Comparison of ENCODE assay signal across 8 mouse cellular contexts in genomic region chr12:41566433-41566794, GRCm38 (mm10).
DNase-seq lines count a peak whose midpoint lies in the region; ATAC-seq and TF ChIP-seq lines count a peak whose summit lies in the region.

No protein-coding gene starts in this region.

- H3K27me3 ChIP-seq in kidney, embryonic 15.5 days: no peaks in the 10 kb centered on the region
- no peaks in the 10 kb centered on the region for H3K27me3 ChIP-seq in embryonic facial prominence, embryonic 14.5 days (replicated peaks; ENCODE audit: control insufficient read depth, insufficient read depth, low read length)
- H3K27me3 ChIP-seq in hindbrain, postnatal 0 days (ENCODE audit: insufficient read depth, low read length): no peaks in the 10 kb centered on the region
- no peaks in the 10 kb centered on the region for H3K27me3 ChIP-seq in midbrain, embryonic 15.5 days (replicated peaks)

- no peak for ATAC-seq in kidney, embryonic 15.5 days (replicated peaks; ENCODE audit: low FRiP score)
- ATAC-seq in embryonic facial prominence, embryonic 14.5 days (ENCODE audit: low read depth): no peak
- ATAC-seq in hindbrain, postnatal 0 days: peak; percentile 53; the same call in 1 of the 2 replicates
- peak; percentile 80; the same call in 1 of the 2 replicates for ATAC-seq in midbrain, embryonic 15.5 days (replicated peaks)

- WGBS in kidney, embryonic 15.5 days: 25% methylated on average over 1 of the region's 1 CpGs
- WGBS in embryonic facial prominence, embryonic 14.5 days: 27% methylated on average over 1 of the region's 1 CpGs
- WGBS in hindbrain, postnatal 0 days: 33% methylated on average over 1 of the region's 1 CpGs
- 35% methylated on average over 1 of the region's 1 CpGs for WGBS in midbrain, embryonic 15.5 days

- H3K27ac ChIP-seq in kidney, embryonic 15.5 days: peak overlapping the region; percentile 48; the same call in 1 of the 2 replicates
- H3K27ac ChIP-seq in embryonic facial prominence, embryonic 14.5 days (replicated peaks; ENCODE audit: low read depth, low read length): no peak overlapping the region
- H3K27ac ChIP-seq in hindbrain, postnatal 0 days: no peak overlapping the region
- H3K27ac ChIP-seq in midbrain, embryonic 15.5 days: no peak overlapping the region; the same call in 1 of the 2 replicates

- H3K4me2 ChIP-seq in kidney, embryonic 15.5 days: peak overlapping the region; percentile 50
- peak overlapping the region; percentile 47 for H3K4me2 ChIP-seq in embryonic facial prominence, embryonic 14.5 days (ENCODE audit: low read depth, low read length)
- H3K4me2 ChIP-seq in hindbrain, postnatal 0 days (ENCODE audit: low read depth, low read length): peak overlapping the region; percentile 31
- H3K4me2 ChIP-seq in midbrain, embryonic 15.5 days: peak overlapping the region; percentile 43

- H3K36me3 ChIP-seq in kidney, embryonic 15.5 days: no peaks in the 10 kb centered on the region
- no peaks in the 10 kb centered on the region for H3K36me3 ChIP-seq in embryonic facial prominence, embryonic 14.5 days (ENCODE audit: control insufficient read depth, insufficient read depth, low read length)
- H3K36me3 ChIP-seq in hindbrain, postnatal 0 days (ENCODE audit: insufficient read depth, low read length): no peaks in the 10 kb centered on the region
- no peaks in the 10 kb centered on the region for H3K36me3 ChIP-seq in midbrain, embryonic 15.5 days (replicated peaks)

- peak overlapping the region; percentile 14; the same call in 1 of the 2 replicates for H3K4me3 ChIP-seq in kidney, embryonic 15.5 days (replicated peaks)
- H3K4me3 ChIP-seq in embryonic facial prominence, embryonic 14.5 days (ENCODE audit: low read depth, low read length): no peak overlapping the region
- no peak overlapping the region for H3K4me3 ChIP-seq in hindbrain, postnatal 0 days (ENCODE audit: low read length)
- no peak overlapping the region for H3K4me3 ChIP-seq in midbrain, embryonic 15.5 days

- no peak for DNase-seq in kidney, postnatal 4 days
- no peak for DNase-seq in embryonic facial prominence, embryonic 14.5 days (ENCODE audit: low spot score)
- peak; percentile 5 for DNase-seq in hindbrain, postnatal 0 days (ENCODE audit: low spot score)
- DNase-seq in c-Kit-positive CD71-positive TER-119-positive erythroid progenitor cells, embryonic 14.5 days (ENCODE audit: low spot score): no peak
- no peak for DNase-seq in thymus, postnatal 4 days
- no peak for DNase-seq in embryo, embryonic 11 days

- no peak for TF ChIP-seq CTCF in hindbrain, postnatal 0 days (IDR thresholded peaks at IDR 0.05; ENCODE audit: low read depth)

- H3K9ac ChIP-seq in kidney, embryonic 15.5 days: no peak overlapping the region
- no peak overlapping the region; the same call in 1 of the 2 replicates for H3K9ac ChIP-seq in embryonic facial prominence, embryonic 14.5 days (ENCODE audit: low read depth, low read length)
- no peak overlapping the region for H3K9ac ChIP-seq in hindbrain, postnatal 0 days (replicated peaks; ENCODE audit: low read length)
- no peak overlapping the region for H3K9ac ChIP-seq in midbrain, embryonic 15.5 days

- H3K4me1 ChIP-seq in kidney, embryonic 15.5 days: peaks cover 10% of the 10 kb centered on the region
- peaks cover 10% of the 10 kb centered on the region for H3K4me1 ChIP-seq in embryonic facial prominence, embryonic 14.5 days (ENCODE audit: control insufficient read depth, insufficient read depth, low read length)
- no peaks in the 10 kb centered on the region; the same call in 1 of the 2 replicates for H3K4me1 ChIP-seq in hindbrain, postnatal 0 days (ENCODE audit: insufficient read depth, low read length)
- peaks cover 11% of the 10 kb centered on the region for H3K4me1 ChIP-seq in midbrain, embryonic 15.5 days

- H3K9me3 ChIP-seq in kidney, embryonic 15.5 days (replicated peaks): no peaks in the 10 kb centered on the region
- H3K9me3 ChIP-seq in embryonic facial prominence, embryonic 14.5 days (ENCODE audit: control insufficient read depth, low read length): no peaks in the 10 kb centered on the region
- no peaks in the 10 kb centered on the region for H3K9me3 ChIP-seq in hindbrain, postnatal 0 days (ENCODE audit: low read length)
- no peaks in the 10 kb centered on the region for H3K9me3 ChIP-seq in midbrain, embryonic 15.5 days

Comparison
In these comparisons a context has a peak if more than half of its experiments do, and no peak if none do; other contexts are left out.
1. ATAC-seq: peak in hindbrain, postnatal 0 days (single experiment) and midbrain, embryonic 15.5 days (single experiment); none in kidney, embryonic 15.5 days (single experiment) and embryonic facial prominence, embryonic 14.5 days (single experiment).
2. Peak in every context shown above with its lines, with median percentiles within 50 percentile points of each other: H3K4me2 ChIP-seq.